Mouse (Mus musculus) gastrocnemius, adult 8-10 months (tissue): ENCODE measurements at regions not wholly inside any gene's neighbourhood (a gene's known extent, or its start where the extent isn't known, plus 50 kb on each side); places are given as distances from the start of the nearest gene placed in this dataset.
"Not testable (repeated sequence)": the region's sequence is repeated elsewhere in the genome, so short reads cannot be mapped to it uniquely, and the experiment has no call there.

Source experiments
- DNase-seq, 2 experiments: peaks; one replicate each; pipeline ENCODE4 v3.0.0; 2022; ENCODE audit warnings: low spot score in 2 of 2

- no peak for DNase-seq
These were observed 171.9 kb downstream of the Epm2a start for GRCm38 (mm10) chr10:11515144-11515543.

- DNase-seq: no peak
These were observed 173.9 kb downstream of the Epm2a start for GRCm38 (mm10) chr10:11517122-11517521.

GRCm38 (mm10) chr10:11531343-11531742 is 188.1 kb downstream of the Epm2a start:
- DNase-seq: no peak

- DNase-seq: not testable (repeated sequence)
These were observed 212.2 kb downstream of the Epm2a start for GRCm38 (mm10) chr10:11555376-11555775.

GRCm38 (mm10) chr10:11570523-11571055 is 227.4 kb downstream of the Epm2a start:
- DNase-seq: no peak

- no peak for DNase-seq
These were observed 265.2 kb downstream of the Epm2a start for GRCm38 (mm10) chr10:11608451-11608850.

GRCm38 (mm10) chr10:11609092-11609491 is 265.9 kb downstream of the Epm2a start:
- not testable (repeated sequence) for DNase-seq

GRCm38 (mm10) chr10:11648151-11648550 is 304.9 kb downstream of the Epm2a start:
- no peak for DNase-seq

- no peak for DNase-seq
These were observed 317.0 kb downstream of the Epm2a start for GRCm38 (mm10) chr10:11660056-11660770.

GRCm38 (mm10) chr10:11661660-11662250 is 318.6 kb downstream of the Epm2a start:
- DNase-seq: no peak

- DNase-seq: no peak
These were observed 366.5 kb downstream of the Epm2a start for GRCm38 (mm10) chr10:11709742-11710141.

- no peak for DNase-seq
These were observed 381.6 kb downstream of the Epm2a start for GRCm38 (mm10) chr10:11724775-11725174.

GRCm38 (mm10) chr10:11729536-11729935 is 386.3 kb downstream of the Epm2a start:
- DNase-seq: no peak

- DNase-seq: no peak
These were observed 396.6 kb downstream of the Epm2a start for GRCm38 (mm10) chr10:11739574-11740368.

- DNase-seq: no peak
These were observed 402.4 kb downstream of the Epm2a start for GRCm38 (mm10) chr10:11745587-11745986.

GRCm38 (mm10) chr10:11746959-11747358 is 403.8 kb downstream of the Epm2a start:
- DNase-seq: no peak

GRCm38 (mm10) chr10:11755105-11755730 is 412.0 kb downstream of the Epm2a start:
- no peak for DNase-seq

GRCm38 (mm10) chr10:11777894-11778293 is 434.7 kb downstream of the Epm2a start:
- DNase-seq: no peak

GRCm38 (mm10) chr10:11780302-11780701 is 437.1 kb downstream of the Epm2a start:
- DNase-seq: no peak

- DNase-seq: no peak
These were observed 444.0 kb downstream of the Epm2a start for GRCm38 (mm10) chr10:11787240-11787639.

GRCm38 (mm10) chr10:11799510-11799909 is 456.3 kb downstream of the Epm2a start:
- DNase-seq: no peak
